Mouse (Mus musculus): ENCODE measurements at regions not wholly inside any gene's neighbourhood (a gene's known extent, or its start where the extent isn't known, plus 50 kb on each side); places are given as distances from the start of the nearest gene placed in this dataset.

DNA sequence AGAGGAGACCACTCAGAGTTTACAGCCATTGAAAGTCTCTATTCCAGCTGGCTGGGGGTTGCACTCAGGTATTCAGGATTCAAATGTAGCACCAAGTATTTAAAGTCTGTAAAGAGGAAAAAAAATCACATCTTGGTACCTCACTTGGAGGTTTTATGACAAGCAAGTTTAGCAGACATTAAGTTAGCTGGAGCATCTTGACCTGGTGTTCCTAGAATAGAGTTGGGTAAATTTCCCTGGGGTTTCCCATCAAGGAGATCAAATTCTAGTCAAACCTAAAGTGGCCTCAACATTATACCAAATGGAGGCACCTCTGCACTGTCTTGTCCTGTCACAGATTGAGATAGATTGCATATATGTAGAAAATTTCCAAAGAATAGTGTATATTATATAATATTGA is 93.8 kb upstream of the Fndc3a start:
- in situ Hi-C loops (cut with MboI, MseI), result loop anchor here in 1 of 2 experiments (10.0 kb wide), 1 partner anchor 191 kb away; no protein-coding TSS in a partner anchor

DNA sequence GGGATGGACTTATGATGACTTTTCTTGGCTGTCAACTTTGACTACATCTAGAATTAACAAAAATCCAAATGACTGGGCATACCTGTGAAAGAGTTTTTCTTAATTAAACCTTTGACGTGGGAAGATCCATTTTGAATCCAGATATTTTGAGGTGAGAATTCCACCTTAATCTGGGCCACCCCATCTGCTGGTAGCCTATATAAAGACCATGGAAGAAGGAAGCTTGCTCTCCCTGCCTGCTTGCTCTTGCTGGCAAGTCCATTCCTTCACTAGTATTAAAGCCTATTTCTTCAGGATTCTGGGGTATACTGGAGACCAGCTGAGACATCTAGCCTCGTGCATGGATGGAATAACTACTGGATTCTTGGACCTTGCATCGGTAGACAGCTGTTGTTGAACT is 80.9 kb upstream of the Fndc3a start:
- in situ Hi-C loops (cut with MboI, MseI), result no loop called here

DNA sequence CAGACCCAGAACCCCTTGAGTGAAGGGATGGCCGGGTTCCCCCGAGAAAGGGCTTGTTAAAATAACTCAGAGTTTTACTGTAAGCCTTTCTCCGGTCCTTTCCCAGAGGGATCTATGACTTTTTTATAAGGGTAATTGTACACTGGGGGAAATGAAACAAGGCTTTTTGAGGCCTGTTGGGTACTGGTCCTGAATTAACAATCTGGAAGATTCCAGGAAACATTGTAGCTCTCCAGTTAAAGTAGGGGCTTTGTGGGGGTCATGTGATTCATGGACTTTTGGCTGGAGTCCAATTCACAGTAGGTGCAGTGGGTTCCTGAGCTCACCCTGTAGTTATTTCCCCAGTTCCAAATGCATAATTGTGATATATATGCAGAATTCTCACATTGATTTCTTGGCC is 77.1 kb upstream of the Fndc3a start:
- in situ Hi-C loops (cut with MboI, MseI), result no loop called here

DNA sequence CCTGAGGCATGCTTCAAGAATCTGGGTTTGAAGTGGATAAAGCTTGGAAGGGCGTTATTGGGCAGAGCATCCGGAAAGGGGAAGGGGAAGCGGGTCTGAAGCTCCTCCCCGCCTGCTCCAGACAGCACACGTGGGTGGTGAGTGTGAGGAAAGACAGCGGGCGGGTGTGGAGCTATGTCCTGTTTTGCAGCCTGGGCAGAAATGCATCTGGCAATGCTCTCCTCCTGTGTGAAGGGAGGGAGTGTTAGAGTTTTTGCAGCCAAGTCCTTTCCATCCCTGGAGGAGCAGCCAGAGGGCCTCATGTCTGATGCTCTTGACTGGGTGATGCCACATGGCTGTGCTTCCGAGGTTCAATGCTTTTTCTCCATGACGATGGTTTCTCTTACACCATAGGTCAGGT is 73.4 kb upstream of the Fndc3a start:
- in situ Hi-C loops (cut with MboI, MseI), result no loop called here

DNA sequence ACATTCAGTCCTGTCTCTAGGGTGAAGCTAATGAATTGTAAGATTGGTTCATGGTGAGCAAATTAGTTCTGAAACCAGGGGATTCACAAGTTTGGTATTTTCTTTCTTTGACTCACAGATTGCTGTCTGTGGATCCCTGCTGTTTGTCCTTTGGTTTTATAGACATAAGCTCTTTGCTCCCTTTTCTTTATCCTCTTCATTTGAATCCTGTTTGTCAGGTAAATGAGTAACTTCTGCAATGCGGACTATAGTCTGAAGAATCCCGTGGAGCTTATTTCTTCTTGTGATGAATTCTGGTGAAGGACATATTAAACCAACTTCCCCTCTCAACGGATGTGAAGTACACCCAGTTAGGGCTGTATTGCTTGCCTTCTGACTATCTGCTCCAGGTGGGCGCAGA is 69.6 kb upstream of the Fndc3a start:
- in situ Hi-C loops (cut with MboI, MseI), result no loop called here

DNA sequence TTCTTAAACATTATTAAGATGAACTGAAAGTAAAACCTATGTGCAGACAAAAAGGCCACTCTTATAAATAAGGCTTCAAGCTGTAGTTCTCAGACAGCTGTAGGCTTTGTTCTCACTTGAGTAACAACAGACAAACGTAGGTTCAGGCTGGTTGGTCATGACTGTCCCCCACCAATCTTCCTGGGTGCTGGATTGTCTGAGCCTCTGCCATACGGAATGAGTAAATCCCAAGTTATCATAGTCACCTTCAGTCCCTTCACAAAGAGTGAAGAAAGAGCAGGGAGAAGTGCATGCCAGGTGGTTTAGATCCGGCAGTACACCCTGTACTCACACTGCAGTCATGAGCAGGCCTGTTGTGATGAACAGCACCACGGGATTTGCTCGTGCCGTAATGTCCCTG is 69.0 kb upstream of the Fndc3a start:
- in situ Hi-C loops (cut with MboI, MseI), result no loop called here

DNA sequence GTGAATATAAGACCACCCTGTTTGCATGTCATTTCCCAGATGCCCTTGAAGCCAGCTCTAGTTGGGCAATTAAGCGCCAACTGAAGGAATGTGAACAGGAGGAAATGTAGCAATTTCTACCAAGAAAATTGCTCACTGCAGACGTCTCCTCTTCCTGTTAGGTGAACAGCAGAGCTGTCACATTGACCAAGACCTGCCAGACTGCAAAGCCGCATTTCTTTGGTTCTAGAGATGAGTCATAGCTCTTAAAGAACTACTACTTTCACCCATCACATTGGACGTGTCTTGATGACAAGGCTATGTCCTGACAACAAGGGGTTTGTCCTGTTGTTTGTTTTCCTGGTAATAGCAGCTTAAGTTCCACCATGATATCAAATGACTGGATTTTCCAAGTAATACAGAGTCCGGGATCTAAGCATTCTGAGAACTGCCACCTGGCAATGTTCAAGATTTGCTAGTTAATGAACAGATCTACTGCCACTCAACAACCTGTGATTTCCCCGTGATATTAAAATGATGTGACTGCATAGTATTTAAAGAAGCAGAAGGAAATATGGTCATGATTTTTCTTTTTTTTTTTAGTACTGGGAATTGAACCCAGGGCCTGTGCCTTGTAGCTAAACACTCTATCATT is 68.2 kb upstream of the Fndc3a start:
- in situ Hi-C loops (cut with MboI, MseI), result no loop called here

DNA sequence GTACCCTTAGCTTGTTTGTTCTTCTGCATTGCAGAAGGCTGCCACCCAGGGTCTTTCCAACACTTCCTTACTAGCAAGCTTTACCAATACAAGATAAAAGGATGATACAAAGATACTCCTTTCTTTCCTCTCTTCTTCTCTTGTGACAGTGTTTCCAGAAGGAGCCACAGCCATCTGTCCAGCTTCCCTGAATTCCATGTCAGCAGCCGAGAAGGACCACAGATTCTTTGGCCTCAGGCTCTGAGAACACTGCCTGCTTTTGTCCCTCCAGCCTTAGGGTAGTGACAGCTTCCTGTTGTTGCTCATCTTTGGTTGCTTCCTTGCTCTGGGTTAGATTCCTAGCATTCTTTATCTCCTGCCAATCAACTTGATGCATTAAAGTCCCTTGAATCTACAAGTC is 60.4 kb upstream of the Fndc3a start:
- in situ Hi-C loops (cut with MboI, MseI), result no loop called here

DNA sequence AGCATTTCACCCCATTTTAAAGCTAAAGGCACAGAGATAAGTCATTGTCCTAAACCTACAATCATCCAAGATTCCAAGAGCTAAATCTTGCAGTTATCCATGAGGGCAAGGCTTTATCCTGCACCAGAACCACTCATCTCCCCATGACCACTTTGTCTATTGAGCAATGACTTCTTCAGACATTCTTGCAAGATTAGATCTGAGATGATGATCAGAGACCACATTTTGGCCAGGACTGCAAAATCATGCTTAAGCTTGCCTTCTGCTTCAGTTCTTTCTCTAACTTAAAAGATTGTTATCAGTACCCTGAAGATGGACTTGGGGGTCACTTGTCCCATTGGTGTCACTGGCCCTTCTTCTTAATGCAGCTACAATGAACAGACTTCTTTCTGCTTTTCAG is 50.3 kb upstream of the Fndc3a start:
- in situ Hi-C loops (cut with MboI, MseI), result no loop called here
